Mouse (Mus musculus) embryonic facial prominence, embryonic 10.5 days (tissue): ENCODE measurements around the gene Chn2. TPM values are rescaled to one million over a fixed set of nuclear protein-coding genes. Genes with fewer than 3 reads are reported as not detected.

Experiments used
- DNase-seq: peaks from one replicate; pipeline ENCODE4 v3.0.0-alpha.2; 2017; ENCODE audit warnings: low spot score
- H3K27ac ChIP-seq: fragments of 300-500 bp; sonication (generic); replicated peaks from 2 replicates; pipeline ENCODE4 v1.5.1; 2016; ENCODE audit warnings: mild to moderate bottlenecking
- H3K27me3 ChIP-seq: fragments of 300-500 bp; sonication (generic); replicated peaks from 2 replicates; pipeline ENCODE4 v1.6.1; 2016; ENCODE audit warnings: low read depth, mild to moderate bottlenecking; ENCODE audit not compliant: poor library complexity, severe bottlenecking
- H3K36me3 ChIP-seq: fragments of 300-500 bp; sonication (generic); replicated peaks from 2 replicates; pipeline ENCODE4 v1.6.1; 2016; ENCODE audit warnings: mild to moderate bottlenecking, moderate library complexity
- H3K4me1 ChIP-seq: fragments of 300-500 bp; sonication (generic); 2 replicates; pipeline ENCODE4 v1.6.1; 2016
- H3K4me3 ChIP-seq: fragments of 300-500 bp; sonication (generic); 2 replicates; pipeline ENCODE4 v1.5.1; 2016; ENCODE audit warnings: mild to moderate bottlenecking, moderate library complexity
- H3K9me3 ChIP-seq: fragments of 300-500 bp; sonication (generic); 2 replicates; pipeline ENCODE4 v1.6.1; 2016; ENCODE audit warnings: mild to moderate bottlenecking
- WGBS: fragments of 180-500 bp; shearing (Covaris S2); methylation state at CpG from one replicate; pipeline ENCODE4 v1.1.7; 2016; 5-methylcytosine and 5-hydroxymethylcytosine counted together
- polyA plus RNA-seq: library from polyadenylated mRNA; unstranded; fragments of >200 nt; fragmentation: Nextera tagmentation; extraction: Ambion mirVana; gene quantifications from 2 replicates; pipeline ENCODE4 v1.2.1, GENCODE M21; 2016

Chn2 gene
- polyA plus RNA-seq, 1 experiment from 2014 or later, result 11.3 TPM

GRCm38 (mm10) chr6:54248354-54249252 lies 209.2 kb downstream of the Chn2 start:
- H3K4me3 ChIP-seq, result no peak overlapping the region
- no peaks in the 10 kb centered on the region for H3K27me3 ChIP-seq
- H3K36me3 ChIP-seq, result no peaks in the 10 kb centered on the region
- peak; percentile 49 for DNase-seq
- peaks cover 56% of the 10 kb centered on the region for H3K4me1 ChIP-seq
- H3K9me3 ChIP-seq, result no peaks in the 10 kb centered on the region
- WGBS, result 57% methylated on average over 8 of the region's 8 CpGs
- H3K27ac ChIP-seq, result peak overlapping the region; percentile 24; the same call in 1 of the 2 replicates

GRCm38 (mm10) chr6:54251401-54252191 lies 212.2 kb downstream of the Chn2 start:
- WGBS, result 33% methylated on average over 17 of the region's 17 CpGs
- DNase-seq, result peak; percentile 38
- H3K27ac ChIP-seq, result 0 out of 2 replicates have a peak overlapping the region, but pooled peaks have one; percentile 15
- no peaks in the 10 kb centered on the region; the same call in none of the 2 replicates for H3K27me3 ChIP-seq
- H3K9me3 ChIP-seq, result no peaks in the 10 kb centered on the region
- H3K36me3 ChIP-seq, result no peaks in the 10 kb centered on the region
- peaks cover 81% of the 10 kb centered on the region for H3K4me1 ChIP-seq
- no peak overlapping the region for H3K4me3 ChIP-seq

GRCm38 (mm10) chr6:54253206-54253605 lies 213.9 kb downstream of the Chn2 start:
- H3K4me3 ChIP-seq, result no peak overlapping the region
- no peaks in the 10 kb centered on the region for H3K9me3 ChIP-seq
- peaks cover 95% of the 10 kb centered on the region for H3K4me1 ChIP-seq
- no peaks in the 10 kb centered on the region; the same call in none of the 2 replicates for H3K27me3 ChIP-seq
- 60% methylated on average over 5 of the region's 5 CpGs for WGBS
- peak; percentile 54 for DNase-seq
- H3K27ac ChIP-seq, result 0 out of 2 replicates have a peak overlapping the region, but pooled peaks have one; percentile 61
- H3K36me3 ChIP-seq, result no peaks in the 10 kb centered on the region

- Histone ChIP-seq H3K27ac (peak overlapping the region; percentile 61), H3K4me1 (peaks cover 88% of the 10 kb centered on the region), H3K27me3 (no peaks in the 10 kb centered on the region; the same call in none of the 2 replicates), H3K9me3 (no peaks in the 10 kb centered on the region), H3K4me3 (no peak overlapping the region), H3K36me3 (no peaks in the 10 kb centered on the region)
- WGBS, result 62% methylated on average over 7 of the region's 7 CpGs
- DNase-seq, result no peak
Measured at GRCm38 (mm10) chr6:54253881-54254280, 214.5 kb downstream of the Chn2 start.

GRCm38 (mm10) chr6:54254759-54255158 lies 215.4 kb downstream of the Chn2 start:
- Histone ChIP-seq H3K4me3 (no peak overlapping the region), H3K4me1 (peaks cover 79% of the 10 kb centered on the region)

GRCm38 (mm10) chr6:54255321-54255720 lies 216.0 kb downstream of the Chn2 start:
- DNase-seq, result no peak
- H3K27me3 ChIP-seq, result no peaks in the 10 kb centered on the region; the same call in none of the 2 replicates
- no peak overlapping the region for H3K4me3 ChIP-seq
- H3K4me1 ChIP-seq, result peaks cover 74% of the 10 kb centered on the region
- WGBS, result 32% methylated on average over 11 of the region's 11 CpGs
- peak overlapping the region; percentile 60; the same call in 1 of the 2 replicates for H3K27ac ChIP-seq
- H3K36me3 ChIP-seq, result no peaks in the 10 kb centered on the region
- no peaks in the 10 kb centered on the region for H3K9me3 ChIP-seq

More at GRCm38 (mm10) chr6:54254759-54255158, 215.4 kb downstream of the Chn2 start:
- DNase-seq, result peak; percentile 39
- Histone ChIP-seq H3K27me3 (no peaks in the 10 kb centered on the region; the same call in none of the 2 replicates), H3K9me3 (no peaks in the 10 kb centered on the region), H3K27ac (peak overlapping the region; percentile 60; the same call in 1 of the 2 replicates), H3K36me3 (no peaks in the 10 kb centered on the region)
- 65% methylated on average over 6 of the region's 6 CpGs for WGBS

- Histone ChIP-seq H3K4me3 (no peak overlapping the region), H3K4me1 (peaks cover 65% of the 10 kb centered on the region), H3K9me3 (no peaks in the 10 kb centered on the region), H3K36me3 (no peaks in the 10 kb centered on the region), H3K27ac (peak overlapping the region; percentile 10; the same call in 1 of the 2 replicates), H3K27me3 (no peaks in the 10 kb centered on the region; the same call in none of the 2 replicates)
- 64% methylated on average over 10 of the region's 10 CpGs for WGBS
- DNase-seq, result no peak
Measured at GRCm38 (mm10) chr6:54256397-54256796, 217.0 kb downstream of the Chn2 start.

- WGBS, result 69% methylated on average over 3 of the region's 3 CpGs
- no peak for DNase-seq
- Histone ChIP-seq H3K4me3 (no peak overlapping the region), H3K4me1 (peaks cover 54% of the 10 kb centered on the region), H3K9me3 (no peaks in the 10 kb centered on the region), H3K27me3 (no peaks in the 10 kb centered on the region; the same call in none of the 2 replicates), H3K27ac (no peak overlapping the region), H3K36me3 (no peaks in the 10 kb centered on the region)
Measured at GRCm38 (mm10) chr6:54257552-54257951, 218.2 kb downstream of the Chn2 start.

GRCm38 (mm10) chr6:54258462-54258861 lies 219.1 kb downstream of the Chn2 start:
- H3K4me3 ChIP-seq, result no peak overlapping the region
- no peak for DNase-seq
- WGBS, result 86% methylated on average over 5 of the region's 5 CpGs

GRCm38 (mm10) chr6:54262732-54263131 lies 223.4 kb downstream of the Chn2 start:
- Histone ChIP-seq H3K4me1 (peaks cover 8% of the 10 kb centered on the region), H3K27me3 (no peaks in the 10 kb centered on the region; the same call in 1 of the 2 replicates), H3K9me3 (no peaks in the 10 kb centered on the region), H3K27ac (no peak overlapping the region), H3K36me3 (no peaks in the 10 kb centered on the region), H3K4me3 (no peak overlapping the region)
- WGBS, result 53% methylated on average over 2 of the region's 2 CpGs
- DNase-seq, result no peak

More at GRCm38 (mm10) chr6:54258462-54258861, 219.1 kb downstream of the Chn2 start:
- H3K4me1 ChIP-seq, result peaks cover 48% of the 10 kb centered on the region
- no peaks in the 10 kb centered on the region for H3K9me3 ChIP-seq
- H3K36me3 ChIP-seq, result no peaks in the 10 kb centered on the region
- no peak overlapping the region for H3K27ac ChIP-seq
- no peaks in the 10 kb centered on the region; the same call in none of the 2 replicates for H3K27me3 ChIP-seq

- no peaks in the 10 kb centered on the region; the same call in 1 of the 2 replicates for H3K27me3 ChIP-seq
- no peak overlapping the region for H3K4me3 ChIP-seq
- no peak for DNase-seq
- no peaks in the 10 kb centered on the region for H3K9me3 ChIP-seq
- no peak overlapping the region for H3K27ac ChIP-seq
- peaks cover 4% of the 10 kb centered on the region; the same call in 1 of the 2 replicates for H3K4me1 ChIP-seq
- WGBS, result 85% methylated on average over 2 of the region's 2 CpGs
- no peaks in the 10 kb centered on the region for H3K36me3 ChIP-seq
Measured at GRCm38 (mm10) chr6:54263890-54264289, 224.5 kb downstream of the Chn2 start.

GRCm38 (mm10) chr6:54264537-54264936 lies 225.2 kb downstream of the Chn2 start:
- H3K9me3 ChIP-seq, result no peaks in the 10 kb centered on the region
- DNase-seq, result no peak
- H3K27me3 ChIP-seq, result no peaks in the 10 kb centered on the region; the same call in 1 of the 2 replicates
- WGBS, result 88% methylated on average over 7 of the region's 7 CpGs
- H3K4me3 ChIP-seq, result no peak overlapping the region
- peaks cover 4% of the 10 kb centered on the region; the same call in 1 of the 2 replicates for H3K4me1 ChIP-seq
- H3K36me3 ChIP-seq, result no peaks in the 10 kb centered on the region
- H3K27ac ChIP-seq, result no peak overlapping the region
